In genomic region chr2:35163396-35163795, GRCm38 (mm10) we compare ENCODE assay signal across 20 mouse cellular contexts.
"Had no signal": no experiment of that assay in that cellular context is flagged by ENCODE, and none has a peak within 500 bp of the region (broad histone marks: within the 10 kb centered on the region; RNA-seq: fewer than 3 reads in every experiment).

No protein-coding gene starts in this region.

- H3K4me2 ChIP-seq: lung, embryonic 15.5 days; midbrain, embryonic 12.5 days; neural tube, embryonic 13.5 days; neural tube, embryonic 15.5 days had no signal

- DNase-seq: lung, adult 2 months; lung, postnatal 14 days; lung, postnatal 36 days; midbrain, embryonic 14.5 days; retina, postnatal 1 day; right cerebral cortex, adult 18-20 months; right cerebral cortex, postnatal 25 days; right cerebral cortex, postnatal 4 days; spleen, adult 18-20 months; thymus, adult 18-20 months; thymus, postnatal 14 days; thymus, postnatal 36 days had no signal

- ATAC-seq: lung, postnatal 0 days; midbrain, embryonic 16.5 days had no signal

- H3K4me1 ChIP-seq: lung, embryonic 15.5 days; midbrain, embryonic 10.5 days; midbrain, embryonic 12.5 days; neural tube, embryonic 13.5 days; neural tube, embryonic 15.5 days had no signal

- H3K9me3 ChIP-seq: lung, embryonic 15.5 days; midbrain, embryonic 10.5 days; midbrain, embryonic 12.5 days; neural tube, embryonic 13.5 days; neural tube, embryonic 15.5 days had no signal

- H3K27ac ChIP-seq: lung, embryonic 15.5 days; midbrain, embryonic 10.5 days; midbrain, embryonic 12.5 days; neural tube, embryonic 13.5 days; neural tube, embryonic 15.5 days had no signal

- H3K4me3 ChIP-seq: lung, embryonic 15.5 days; midbrain, embryonic 10.5 days; midbrain, embryonic 12.5 days; myocyte; neural tube, embryonic 13.5 days; neural tube, embryonic 15.5 days had no signal

- H3K9ac ChIP-seq: lung, embryonic 15.5 days; midbrain, embryonic 12.5 days; neural tube, embryonic 13.5 days; neural tube, embryonic 15.5 days had no signal

- H3K27me3 ChIP-seq: lung, embryonic 15.5 days; midbrain, embryonic 12.5 days; neural tube, embryonic 13.5 days; neural tube, embryonic 15.5 days had no signal
